Mouse (Mus musculus) kidney, adult 2 months (tissue): ENCODE results near the gene Ripor3. TPM values are rescaled to one million over a fixed set of nuclear protein-coding genes. Genes with fewer than 3 reads are reported as not detected.

Experiments
- DNase-seq: peaks from one replicate; pipeline ENCODE4 v3.0.0; 2021
- H3K27ac ChIP-seq: fragments of 200-500 bp; 2 replicates; pipeline ENCODE4 v1.5.1; 2012; ENCODE audit warnings: low read depth, low read length, control low read depth, inconsistent platforms; ENCODE audit not compliant: insufficient read depth
- H3K27me3 ChIP-seq: fragments of 200-500 bp; replicated peaks from 2 replicates; pipeline ENCODE4 v1.6.1; 2012; ENCODE audit warnings: mild to moderate bottlenecking, moderate library complexity, low read length, inconsistent platforms; ENCODE audit not compliant: control insufficient read depth, insufficient read depth
- H3K36me3 ChIP-seq: fragments of 200-500 bp; 2 replicates; pipeline ENCODE4 v1.6.1; 2012; ENCODE audit warnings: mild to moderate bottlenecking, moderate library complexity, low read length, inconsistent platforms; ENCODE audit not compliant: control insufficient read depth, insufficient read depth
- H3K4me1 ChIP-seq: fragments of 200-500 bp; 2 replicates; pipeline ENCODE4 v1.6.1; 2011; ENCODE audit warnings: low read length; ENCODE audit not compliant: control insufficient read depth, insufficient read depth
- H3K4me3 ChIP-seq: fragments of 200-500 bp; 2 replicates; pipeline ENCODE4 v1.5.1; 2011; ENCODE audit warnings: mild to moderate bottlenecking, low read depth, low read length, control low read depth; ENCODE audit not compliant: insufficient read depth
- CTCF ChIP-seq: fragments of 200-500 bp; conservative IDR thresholded peaks from 2 replicates; pipeline ENCODE4 v1.5.1; 2011; ENCODE audit warnings: low read depth, mild to moderate bottlenecking, control low read depth, low read length, moderate library complexity, mixed read lengths; ENCODE audit not compliant: insufficient read depth, insufficient read length
- POLR2A ChIP-seq: fragments of 200-500 bp; IDR thresholded peaks from one replicate; pipeline ENCODE4 v1.6.1; 2011; ENCODE audit warnings: low read depth, low read length, control low read depth
- WGBS: fragments of 180-500 bp; shearing (Covaris S2); methylation state at CpG from one replicate; pipeline ENCODE4 v1.1.7; 2018; 5-methylcytosine and 5-hydroxymethylcytosine counted together
- polyA plus RNA-seq: library from polyadenylated mRNA; depleted of rRNA; stranded (reverse); fragments of >200 nt; gene quantifications from 2 replicates; pipeline ENCODE4 v1.2.3, GENCODE M21; 2012

Ripor3 gene
- polyA plus RNA-seq, 1 experiment, result 12.3 TPM

GRCm38 (mm10) chr2:167999145-167999743 is 11.2 kb downstream of the Ripor3 start:
- TF ChIP-seq POLR2A, result no peak
- peak; percentile 37; the same call in 1 of the 2 replicates for TF ChIP-seq CTCF

DNA sequence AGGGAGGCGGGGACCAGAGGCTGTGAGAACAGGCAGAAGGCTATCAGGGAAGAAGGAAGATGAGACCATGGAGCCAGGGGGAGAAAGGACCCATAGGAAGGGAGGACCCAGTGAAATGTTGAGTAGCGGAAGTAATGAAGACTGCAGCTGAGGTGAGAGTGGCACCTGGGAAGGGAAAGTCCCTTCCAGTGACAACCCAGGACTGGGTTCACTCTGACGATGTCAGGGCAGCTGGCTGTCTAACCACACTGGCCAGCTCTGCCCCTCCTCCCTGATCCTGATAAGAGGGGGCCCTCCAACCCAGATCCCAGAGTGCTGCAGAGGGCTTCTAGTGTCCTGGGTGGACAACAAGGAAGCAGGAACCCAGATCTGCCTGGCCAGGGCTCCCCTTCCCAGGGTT is 12.9 kb downstream of the Ripor3 start:
- H3K27ac ChIP-seq, result no peak overlapping the region
- 83% methylated on average over 3 of the region's 3 CpGs for whole genome bisulfite sequencing
- no peaks in the 10 kb centered on the region for H3K27me3 ChIP-seq
- no peak overlapping the region for H3K4me3 ChIP-seq
- TF ChIP-seq POLR2A (no peak), CTCF (no peak)
- H3K4me1 ChIP-seq, result no peaks in the 10 kb centered on the region
- no peaks in the 10 kb centered on the region for H3K36me3 ChIP-seq
- no peak for DNase-seq

More at GRCm38 (mm10) chr2:167999145-167999743, 11.2 kb downstream of the Ripor3 start:
- Histone ChIP-seq H3K36me3 (no peaks in the 10 kb centered on the region), H3K27ac (no peak overlapping the region), H3K4me1 (no peaks in the 10 kb centered on the region), H3K27me3 (no peaks in the 10 kb centered on the region), H3K4me3 (no peak overlapping the region)
- 84% methylated on average over 3 of the region's 3 CpGs for WGBS
- no peak for DNase-seq

DNA sequence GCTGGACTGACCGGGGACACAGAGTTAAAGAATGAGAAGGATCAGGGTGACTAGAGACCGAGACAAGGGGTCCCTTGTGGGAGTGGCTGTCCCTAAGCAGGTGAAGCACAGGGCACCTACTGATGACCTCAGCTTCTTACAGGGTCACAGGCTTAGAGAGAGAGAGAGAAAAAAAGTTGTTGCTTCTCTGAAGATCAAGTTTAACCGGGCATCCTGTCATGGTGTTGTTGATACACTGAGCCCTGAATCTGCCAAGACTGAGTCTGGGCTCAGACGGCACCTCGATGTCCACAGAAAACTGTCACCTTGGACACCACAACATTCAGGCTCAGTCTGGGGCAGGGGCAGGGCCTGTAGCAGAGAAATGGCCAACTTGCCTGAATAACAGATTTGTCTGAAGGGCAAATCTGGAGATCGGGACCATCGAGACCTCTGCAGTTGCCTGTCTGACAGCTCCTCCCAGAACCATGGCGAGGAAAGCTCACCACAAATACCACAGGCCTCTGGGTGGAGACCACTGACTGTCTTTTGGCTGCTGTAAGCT is 13.7 kb downstream of the Ripor3 start:
- 70% methylated on average over 8 of the region's 8 CpGs for WGBS

GRCm38 (mm10) chr2:167995870-167996635 is 14.4 kb downstream of the Ripor3 start:
- WGBS, result 66% methylated on average over 19 of the region's 19 CpGs
- DNase-seq, result no peak
- no peaks in the 10 kb centered on the region for H3K4me1 ChIP-seq
- no peaks in the 10 kb centered on the region for H3K27me3 ChIP-seq
- no peak overlapping the region for H3K4me3 ChIP-seq
- no peak overlapping the region for H3K27ac ChIP-seq
- TF ChIP-seq CTCF (no peak), POLR2A (no peak)
- H3K36me3 ChIP-seq, result no peaks in the 10 kb centered on the region

More for the DNA sequence above, 13.7 kb downstream of the Ripor3 start:
- no peak for DNase-seq
- Histone ChIP-seq H3K27ac (no peak overlapping the region), H3K36me3 (no peaks in the 10 kb centered on the region), H3K4me1 (no peaks in the 10 kb centered on the region), H3K27me3 (no peaks in the 10 kb centered on the region), H3K4me3 (no peak overlapping the region)
- TF ChIP-seq CTCF (no peak), POLR2A (no peak)

DNA sequence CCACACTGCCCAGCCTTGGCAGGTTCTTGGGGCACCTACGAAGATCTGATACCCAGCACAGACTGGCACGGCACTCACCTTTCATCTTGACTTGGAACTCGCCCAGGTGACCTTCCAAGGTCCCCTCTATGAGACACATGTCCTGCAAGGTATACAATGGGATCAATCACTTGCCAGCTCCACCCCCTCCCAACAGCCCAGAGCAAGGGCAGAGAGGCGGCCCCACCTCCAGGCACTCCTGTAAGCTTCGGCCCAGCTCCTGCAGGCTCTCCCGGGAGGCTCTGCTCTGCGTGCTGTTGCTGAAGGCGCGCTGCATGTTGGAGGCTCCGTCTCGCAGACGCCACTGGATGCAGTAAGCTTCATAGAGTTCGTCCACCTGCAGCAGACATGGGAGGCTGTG is 17.2 kb downstream of the Ripor3 start:
- WGBS, result 87% methylated on average over 13 of the region's 13 CpGs
- Histone ChIP-seq H3K4me1 (no peaks in the 10 kb centered on the region), H3K36me3 (no peaks in the 10 kb centered on the region), H3K27me3 (no peaks in the 10 kb centered on the region), H3K27ac (no peak overlapping the region), H3K4me3 (no peak overlapping the region)
- no peak for DNase-seq
- TF ChIP-seq CTCF (no peak), POLR2A (no peak)

GRCm38 (mm10) chr2:167989310-167989709 is 21.1 kb downstream of the Ripor3 start:
- peak; percentile 34 for DNase-seq
- TF ChIP-seq POLR2A, result no peak
- no peak for TF ChIP-seq CTCF
- Histone ChIP-seq H3K4me1 (no peaks in the 10 kb centered on the region), H3K27me3 (no peaks in the 10 kb centered on the region), H3K27ac (no peak overlapping the region), H3K4me3 (no peak overlapping the region), H3K36me3 (no peaks in the 10 kb centered on the region)
- 47% methylated on average over 14 of the region's 14 CpGs for WGBS

- Histone ChIP-seq H3K27ac (no peak overlapping the region), H3K4me1 (no peaks in the 10 kb centered on the region), H3K4me3 (no peak overlapping the region), H3K36me3 (no peaks in the 10 kb centered on the region), H3K27me3 (no peaks in the 10 kb centered on the region)
- DNase-seq, result no peak
- WGBS, result 76% methylated on average over 12 of the region's 12 CpGs
- TF ChIP-seq POLR2A (no peak), CTCF (no peak)
These were observed 22.8 kb downstream of the Ripor3 start for GRCm38 (mm10) chr2:167987640-167988039.
